Mouse (Mus musculus) thymus, postnatal 36 days (tissue): ENCODE results near the gene Rbpms2.
"Not testable (repeated sequence)": the region's sequence is repeated elsewhere in the genome, so short reads cannot be mapped to it uniquely, and the experiment has no call there.

Source experiments
- DNase-seq, 2 experiments: peaks; one replicate each; pipeline ENCODE4 v3.0.0; 2022; ENCODE audit warnings: mixed read lengths in 2 of 2

Gene Rbpms2

GRCm38 (mm10) chr9:65621196-65621595, 8.3 kb upstream of the Rbpms2 start:
- peak; percentile 16 to 52 for DNase-seq

- peak in 1 of 2 experiments; percentile 12 for DNase-seq
Observed at GRCm38 (mm10) chr9:65621666-65622065, 7.8 kb upstream of the Rbpms2 start.

- DNase-seq = no peak
Observed at GRCm38 (mm10) chr9:65622826-65623225, 6.6 kb upstream of the Rbpms2 start.

- DNase-seq = no peak
Observed at GRCm38 (mm10) chr9:65624266-65624665, 5.2 kb upstream of the Rbpms2 start.

- peak; percentile 57 to 70 for DNase-seq
Observed at GRCm38 (mm10) chr9:65629767-65630630, 551 bp downstream of the Rbpms2 start.

GRCm38 (mm10) chr9:65630631-65631353, 1.3 kb downstream of the Rbpms2 start:
- DNase-seq = no peak

GRCm38 (mm10) chr9:65631354-65632021, 2.0 kb downstream of the Rbpms2 start:
- no peak for DNase-seq

GRCm38 (mm10) chr9:65635766-65636165, 6.3 kb downstream of the Rbpms2 start:
- no peak for DNase-seq

- DNase-seq = no peak
Observed at GRCm38 (mm10) chr9:65636926-65637325, 7.5 kb downstream of the Rbpms2 start.

GRCm38 (mm10) chr9:65639065-65639464, 9.6 kb downstream of the Rbpms2 start:
- DNase-seq = no peak

GRCm38 (mm10) chr9:65640838-65641410, 11.5 kb downstream of the Rbpms2 start:
- no peak for DNase-seq

- no peak for DNase-seq
Observed at GRCm38 (mm10) chr9:65641446-65642052, 12.1 kb downstream of the Rbpms2 start.

- no peak for DNase-seq
Observed at GRCm38 (mm10) chr9:65642546-65642945, 13.1 kb downstream of the Rbpms2 start.

- DNase-seq = no peak
Observed at GRCm38 (mm10) chr9:65644960-65645359, 15.5 kb downstream of the Rbpms2 start.

- no peak for DNase-seq
Observed at GRCm38 (mm10) chr9:65645984-65646383, 16.5 kb downstream of the Rbpms2 start.

- no peak for DNase-seq
Observed at GRCm38 (mm10) chr9:65646782-65647181, 17.3 kb downstream of the Rbpms2 start.

- no peak for DNase-seq
Observed at GRCm38 (mm10) chr9:65648730-65649129, 19.3 kb downstream of the Rbpms2 start.

GRCm38 (mm10) chr9:65649997-65650396, 20.5 kb downstream of the Rbpms2 start:
- DNase-seq = no peak

- DNase-seq = not testable (repeated sequence)
Observed at GRCm38 (mm10) chr9:65651957-65652356, 22.5 kb downstream of the Rbpms2 start.

GRCm38 (mm10) chr9:65653741-65654140, 24.3 kb downstream of the Rbpms2 start:
- DNase-seq = no peak

GRCm38 (mm10) chr9:65654700-65655237, 25.3 kb downstream of the Rbpms2 start:
- no peak for DNase-seq

- DNase-seq = peak in 1 of 2 experiments; percentile 20
Observed at GRCm38 (mm10) chr9:65655540-65655939, 26.1 kb downstream of the Rbpms2 start.
